Mouse (Mus musculus): ENCODE measurements at regions not wholly inside any gene's neighbourhood (a gene's known extent, or its start where the extent isn't known, plus 50 kb on each side); places are given as distances from the start of the nearest gene placed in this dataset.

- TF ChIP-seq IRF4 (IDR thresholded peaks at IDR 0.05; ENCODE audit: low read depth, low read length): no peak
- TF ChIP-seq MAFK (IDR thresholded peaks at IDR 0.05; ENCODE audit: insufficient replicate concordance, low read length): no peak
- no peak for TF ChIP-seq POLR2A (IDR thresholded peaks at IDR 0.05; ENCODE audit: low read depth, low read length)
- TF ChIP-seq ZMIZ1 (IDR thresholded peaks at IDR 0.05; ENCODE audit: low read depth, low read length): no peak
- TF ChIP-seq ZC3H11A (IDR thresholded peaks at IDR 0.05; ENCODE audit: low read depth, low read length): no peak
- no peak for TF ChIP-seq TBP (conservative IDR thresholded peaks at IDR 0.05; ENCODE audit: low read depth, low read length)
- Histone ChIP-seq H3K27me3 (replicated peaks) (no peaks in the 10 kb centered on the region), H3K27ac (ENCODE audit: insufficient read depth, low read depth) (no peak overlapping the region), H3K9ac (ENCODE audit: insufficient read depth, low read depth) (no peak overlapping the region), H3K79me2 (replicated peaks; ENCODE audit: control insufficient read depth, extremely low read depth, insufficient read depth, poor library complexity, severe bottlenecking) (no peaks in the 10 kb centered on the region), H3K4me2 (ENCODE audit: insufficient read depth, low read depth, poor library complexity, severe bottlenecking) (no peak overlapping the region), H3K36me3 (replicated peaks in 1 of 2; ENCODE audit: control insufficient read depth in 1 of 2, insufficient read depth in 1 of 2, low read length in 1 of 2) (no peaks in the 10 kb centered on the region), H3K9me3 (replicated peaks; ENCODE audit: low read length) (no peaks in the 10 kb centered on the region), H3K4me3 (replicated peaks in 1 of 3; ENCODE audit: low read depth in 2 of 3, low read length in 2 of 3, poor library complexity in 1 of 3) (no peak overlapping the region), H3K4me1 (ENCODE audit: control insufficient read depth in 1 of 2, insufficient read depth in 2 of 2) (no peaks in the 10 kb centered on the region)
- in situ Hi-C loops (cut with MboI; ENCODE audit: low pct_ligation_motif_present, low pct_unique_long_range_greater_than_20kb, low sequenced_read_pairs): no loop called here
- no peak for DNase-seq (ENCODE audit: extremely low read depth)
- dilution Hi-C loops (cut with MboI; ENCODE audit: extremely low pct_ligation_motif_present, extremely low pct_unique_long_range_greater_than_20kb, low sequenced_read_pairs): no loop called here
Observed at GRCm38 (mm10) chr4:56238496-56239488, 501.1 kb upstream of the Gm26657 start.

DNA sequence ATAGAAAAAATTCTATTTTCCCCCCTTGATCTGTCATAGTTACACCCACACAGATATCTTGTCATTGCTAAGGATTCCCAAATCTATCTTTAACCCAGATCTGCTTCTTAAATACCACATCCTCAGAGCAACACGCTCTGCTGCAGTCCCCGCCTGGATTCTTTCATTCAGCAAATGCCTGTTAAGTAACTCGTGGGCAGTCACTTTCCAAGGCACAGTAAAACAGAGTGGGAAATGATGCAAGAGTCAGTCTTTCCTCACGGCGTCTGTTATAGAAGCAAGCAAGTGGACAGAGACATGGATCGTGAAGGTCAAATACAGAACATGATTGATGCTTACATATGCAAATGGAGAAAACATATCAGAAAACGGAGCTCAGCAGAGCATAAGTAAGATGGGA is 508.5 kb upstream of the Gm26657 start:
- TF ChIP-seq ZNF384 (IDR thresholded peaks at IDR 0.05; ENCODE audit: low read depth, low read length) (no peak), E2F4 (IDR thresholded peaks at IDR 0.05; ENCODE audit: insufficient replicate concordance, low read depth, low read length) (no peak), ZKSCAN1 (IDR thresholded peaks at IDR 0.05; ENCODE audit: borderline replicate concordance, low read depth, low read length) (no peak), CHD1 (IDR thresholded peaks at IDR 0.05; ENCODE audit: low read depth, low read length) (no peak), ZC3H11A (IDR thresholded peaks at IDR 0.05; ENCODE audit: low read depth, low read length) (no peak), BHLHE40 (IDR thresholded peaks at IDR 0.05; ENCODE audit: low read depth, low read length) (no peak), MYC (IDR thresholded peaks at IDR 0.05; ENCODE audit: low read depth, low read length) (no peak), TCF12 (IDR thresholded peaks at IDR 0.05; ENCODE audit: low read depth, low read length) (no peak)
- Histone ChIP-seq H3K79me2 (replicated peaks; ENCODE audit: control insufficient read depth, extremely low read depth, insufficient read depth, poor library complexity, severe bottlenecking) (no peaks in the 10 kb centered on the region), H3K27ac (ENCODE audit: insufficient read depth, low read depth) (no peak overlapping the region), H3K4me3 (replicated peaks in 1 of 3; ENCODE audit: low read depth in 2 of 3, low read length in 2 of 3, poor library complexity in 1 of 3) (no peak overlapping the region), H3K27me3 (replicated peaks) (no peaks in the 10 kb centered on the region), H3K36me3 (replicated peaks in 1 of 2; ENCODE audit: control insufficient read depth in 1 of 2, insufficient read depth in 1 of 2, low read length in 1 of 2) (no peaks in the 10 kb centered on the region), H3K9me3 (replicated peaks; ENCODE audit: low read length) (no peaks in the 10 kb centered on the region), H3K4me2 (ENCODE audit: insufficient read depth, low read depth, poor library complexity, severe bottlenecking) (no peak overlapping the region), H3K4me1 (ENCODE audit: control insufficient read depth in 1 of 2, insufficient read depth in 2 of 2) (no peaks in the 10 kb centered on the region), H3K9ac (ENCODE audit: insufficient read depth, low read depth) (no peak overlapping the region)
- DNase-seq (ENCODE audit: extremely low read depth): no peak
- in situ Hi-C loops (cut with MboI; ENCODE audit: low pct_ligation_motif_present, low pct_unique_long_range_greater_than_20kb, low sequenced_read_pairs): no loop called here
- dilution Hi-C loops (cut with MboI; ENCODE audit: extremely low pct_ligation_motif_present, extremely low pct_unique_long_range_greater_than_20kb, low sequenced_read_pairs): no loop called here

Data from CH12.LX (cell line).